Mouse (Mus musculus) mouse embryonic stem cell (cell line): ENCODE results near the gene Odaph.
"Not testable (repeated sequence)": the region's sequence is repeated elsewhere in the genome, so short reads cannot be mapped to it uniquely, and the experiment has no call there.

Experiments used
- in situ Hi-C, 2 experiments: fragments of 300-500 bp; cut with MboI; formaldehyde crosslinking; loops; 1 replicate in 1 of 2; 3 replicates in 1 of 2; pipeline ENCODE4 v1.14.3; 2019 to 2020; ENCODE audit warnings: low sequenced_read_pairs in 2 of 2, low pct_unique_long_range_greater_than_20kb in 1 of 2, mixed read lengths in 1 of 2; ENCODE audit not compliant: unreplicated experiment in 1 of 2

Gene Odaph

DNA sequence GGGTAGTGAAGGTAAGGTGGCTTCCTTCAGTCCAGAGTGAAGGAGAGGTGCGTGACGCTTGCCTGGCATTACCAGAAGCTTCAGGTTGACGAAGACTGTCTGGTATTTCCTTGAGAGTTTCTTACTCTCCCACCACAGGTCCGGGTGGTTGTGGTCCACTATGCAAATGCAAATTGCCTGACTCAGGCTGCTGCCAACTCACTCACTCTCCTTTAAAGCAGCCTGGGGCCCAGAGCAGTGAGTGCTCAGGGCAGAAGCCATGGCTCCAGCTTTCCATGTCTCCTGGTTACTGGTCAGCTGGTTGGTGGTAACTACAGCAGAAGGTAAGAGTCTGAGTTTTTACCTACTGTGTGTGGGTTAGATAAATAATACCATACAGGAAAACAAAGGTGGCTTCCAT lies at the start of gene Odaph:
Gene Odaph, plus strand, starts transcription at position 240 of the 400 bp plus-strand sequence.
- in situ Hi-C loops: loop anchor here in 1 of 2 experiments (25.0 kb wide), 1 partner anchor 1050 kb away; the partner anchor contains the start of gene Mthfd2l

- in situ Hi-C loops: not testable (repeated sequence)
Measured at GRCm38 (mm10) chr5:91945609-91946008, 41.7 kb upstream of the Odaph start.

DNA sequence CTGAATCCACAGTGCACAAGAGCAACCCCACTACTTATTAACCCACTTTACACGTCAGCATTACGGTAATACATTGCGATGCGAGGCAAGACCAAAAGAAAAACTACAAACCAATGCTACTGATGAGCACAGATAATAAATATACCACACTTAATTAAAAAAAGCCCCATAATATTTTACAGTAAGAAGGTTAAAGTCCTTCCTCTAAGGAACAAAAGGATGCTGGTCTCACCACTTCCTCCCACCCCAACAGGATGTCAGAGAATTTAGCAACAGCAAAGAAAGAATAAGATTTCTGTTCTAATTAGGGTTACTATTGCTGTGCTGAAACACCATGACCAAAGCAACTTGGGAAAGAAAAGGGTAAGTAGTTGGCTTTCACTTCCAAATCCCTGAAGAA lies 40.3 kb upstream of the Odaph start:
- in situ Hi-C loops: no loop called here

DNA sequence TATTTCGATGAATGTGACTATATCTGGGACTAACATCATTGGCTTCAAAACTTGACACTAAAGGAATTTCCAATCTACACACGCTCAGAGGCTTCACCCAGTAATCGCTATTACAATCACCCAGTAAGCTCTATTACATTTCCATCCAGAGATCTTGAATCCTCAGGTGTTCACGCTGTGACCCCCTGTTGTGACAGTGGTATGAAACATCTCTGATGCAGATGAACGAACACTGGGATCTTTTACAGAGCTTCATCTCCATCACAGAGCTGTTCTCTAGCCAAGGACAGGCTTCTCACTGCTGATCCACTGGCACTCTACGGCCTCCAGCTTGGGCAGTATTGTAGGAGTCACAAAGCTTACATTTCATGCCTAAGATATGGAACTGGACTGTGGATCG lies 37.8 kb upstream of the Odaph start:
- in situ Hi-C loops: no loop called here

- in situ Hi-C loops: no loop called here
Measured at GRCm38 (mm10) chr5:91951404-91951803, 35.9 kb upstream of the Odaph start.

GRCm38 (mm10) chr5:91956991-91957760 lies 30.1 kb upstream of the Odaph start:
- in situ Hi-C loops: no loop called here

DNA sequence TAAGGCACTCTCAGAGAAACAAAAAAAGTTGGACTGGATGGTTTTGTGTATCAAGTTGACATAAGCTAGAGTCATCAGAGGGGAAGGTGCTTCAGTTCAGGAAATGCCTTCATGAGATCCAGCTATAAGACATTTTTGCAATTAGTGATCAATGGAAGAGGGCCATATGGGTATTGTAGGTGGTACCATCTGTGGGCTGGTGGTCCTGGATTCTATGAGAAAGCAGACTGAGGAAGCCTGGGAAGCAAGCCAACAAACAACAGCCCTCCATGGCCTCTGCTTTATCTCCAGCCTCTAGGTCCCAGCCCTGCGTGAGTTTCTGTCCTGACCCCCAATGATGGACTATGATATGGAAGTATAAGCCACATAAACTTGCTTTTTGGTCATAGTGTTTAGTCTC lies 28.2 kb upstream of the Odaph start:
- in situ Hi-C loops: no loop called here

GRCm38 (mm10) chr5:91959986-91960385 lies 27.3 kb upstream of the Odaph start:
- in situ Hi-C loops: no loop called here

DNA sequence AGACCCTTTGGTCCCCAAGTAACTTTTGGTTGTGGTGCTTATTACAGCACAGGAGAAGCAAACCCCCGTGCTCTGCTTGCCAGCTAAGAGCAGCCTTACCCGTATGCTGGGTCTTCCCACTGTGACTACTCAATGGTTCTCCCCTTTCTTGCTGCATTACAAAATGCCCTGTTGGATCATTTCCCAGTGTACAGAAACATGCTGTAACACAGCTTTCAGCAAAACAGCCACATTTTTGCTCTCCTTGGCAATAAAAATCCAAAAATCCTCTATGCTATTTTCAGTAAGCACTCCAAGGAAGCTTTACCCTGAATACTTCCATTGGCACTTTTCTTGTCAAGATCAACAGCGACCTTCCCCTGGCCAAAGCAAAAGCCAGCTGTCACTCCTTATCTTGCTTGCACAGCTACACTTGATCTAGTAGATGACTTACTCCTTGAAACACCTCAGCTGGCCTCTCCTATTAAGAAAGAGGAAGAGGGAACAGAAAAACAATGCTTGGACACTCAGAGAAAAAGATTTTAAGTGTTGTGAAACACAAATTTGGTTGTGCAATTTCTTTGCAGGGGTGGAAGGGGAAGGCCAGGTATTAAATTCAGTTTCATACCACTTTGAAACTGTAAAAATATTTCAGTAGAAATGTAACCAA lies 26.5 kb upstream of the Odaph start:
- in situ Hi-C loops: no loop called here

DNA sequence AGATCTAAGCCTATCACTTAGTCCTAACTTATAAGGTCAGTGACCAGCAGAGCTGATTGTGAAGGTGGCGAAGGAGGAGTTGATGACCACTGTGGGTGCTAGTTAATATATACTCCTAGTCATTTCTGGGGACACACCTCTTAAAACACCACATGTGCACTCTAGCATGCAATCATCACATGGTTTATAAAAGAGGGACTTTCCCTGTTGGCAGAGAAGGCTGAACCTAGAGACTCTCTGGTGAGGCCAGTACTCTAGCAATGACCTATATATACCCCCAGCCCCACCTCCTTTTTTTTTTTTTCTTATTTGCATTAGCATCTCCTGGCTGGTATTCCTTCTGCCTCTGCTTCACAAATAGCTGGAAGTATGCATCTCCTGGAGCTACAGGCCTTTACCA lies 25.9 kb upstream of the Odaph start:
- in situ Hi-C loops: no loop called here

DNA sequence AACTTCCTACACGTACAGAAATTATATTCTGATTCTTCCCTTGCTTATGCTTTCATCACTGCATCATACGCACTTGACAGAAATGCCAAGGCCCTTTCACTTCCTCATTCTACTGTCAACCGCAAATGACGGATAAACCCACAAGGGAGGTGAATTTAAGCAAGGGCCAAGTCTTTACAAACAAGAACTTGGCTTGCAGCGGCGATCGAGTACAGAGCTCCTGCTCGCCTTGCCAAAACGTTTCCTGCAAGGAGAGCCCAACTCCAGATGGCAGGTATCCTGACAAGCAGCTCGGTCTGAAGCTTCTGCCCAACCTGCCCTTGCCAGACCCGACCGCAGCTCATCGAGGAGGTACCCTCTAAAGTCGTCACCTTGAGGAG lies 25.0 kb upstream of the Odaph start:
- in situ Hi-C loops: no loop called here

DNA sequence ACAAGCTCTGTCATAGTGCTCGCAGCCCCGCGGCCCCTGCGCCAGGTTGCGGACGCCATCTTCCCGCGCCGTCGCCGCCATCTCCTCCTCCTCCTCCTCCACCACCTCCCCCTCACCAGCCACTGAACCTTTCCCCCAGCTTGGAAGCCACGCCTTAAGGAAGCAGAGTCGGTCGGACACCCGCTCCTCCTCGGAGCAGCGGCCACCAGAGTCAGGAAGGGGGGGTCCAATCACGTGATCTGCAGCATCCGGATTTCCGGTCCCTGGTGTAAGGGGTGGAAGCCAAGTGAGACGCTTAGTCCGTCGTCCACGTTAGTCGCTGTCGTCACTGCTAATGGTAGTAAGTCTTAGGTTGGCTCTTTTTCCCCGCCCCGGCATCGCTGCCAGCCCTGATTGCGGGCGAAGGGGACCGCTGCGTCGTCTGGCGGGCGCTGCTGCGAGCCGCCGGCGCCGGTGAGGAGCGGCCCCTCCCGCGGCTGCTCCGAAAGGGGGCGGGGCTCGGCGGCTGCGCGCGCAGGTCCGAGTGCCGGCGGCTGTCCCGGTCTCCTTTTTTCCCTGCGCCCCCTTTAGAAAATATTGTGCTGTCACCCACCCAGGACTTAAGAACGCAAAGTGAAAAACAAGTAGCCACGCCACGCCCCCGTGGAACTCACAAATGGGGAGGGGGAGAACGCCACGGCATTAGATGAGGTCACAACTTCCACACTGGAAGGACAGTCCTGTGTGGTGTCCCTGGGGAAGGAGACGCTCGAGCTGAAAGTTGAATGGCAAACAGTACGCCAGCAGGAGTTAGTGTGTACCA lies 24.4 kb upstream of the Odaph start, which contains the start of gene Rchy1:
Gene Rchy1, minus strand, starts transcription at position 430 of the 802 bp plus-strand sequence.
- in situ Hi-C loops: no loop called here

GRCm38 (mm10) chr5:91972046-91972445 lies 15.2 kb upstream of the Odaph start:
- in situ Hi-C loops: no loop called here

- in situ Hi-C loops: no loop called here
Measured at GRCm38 (mm10) chr5:91974002-91974401, 13.3 kb upstream of the Odaph start.

DNA sequence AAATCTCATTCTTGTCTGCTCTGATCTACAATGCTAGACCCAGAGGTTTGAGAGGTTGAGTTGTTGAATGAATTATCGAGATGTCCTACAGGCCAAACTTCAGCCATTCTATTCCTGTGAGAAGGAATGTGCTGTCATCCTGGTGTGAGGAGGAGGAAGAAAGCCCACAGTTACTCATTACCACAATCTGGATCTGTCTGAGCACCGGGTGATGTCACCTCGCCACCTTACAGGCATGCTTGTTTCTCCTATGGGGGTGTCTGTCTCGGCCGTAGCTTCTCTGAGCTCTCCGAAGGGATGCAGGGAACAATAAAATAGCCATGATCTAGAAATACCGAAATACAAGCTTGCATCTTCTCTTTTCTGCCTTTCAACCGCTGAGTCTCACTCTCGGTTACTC lies 11.5 kb upstream of the Odaph start:
- in situ Hi-C loops: loop anchor here in 1 of 2 experiments (25.0 kb wide), 1 partner anchor 1038 kb away; the partner anchor contains the start of gene Mthfd2l

DNA sequence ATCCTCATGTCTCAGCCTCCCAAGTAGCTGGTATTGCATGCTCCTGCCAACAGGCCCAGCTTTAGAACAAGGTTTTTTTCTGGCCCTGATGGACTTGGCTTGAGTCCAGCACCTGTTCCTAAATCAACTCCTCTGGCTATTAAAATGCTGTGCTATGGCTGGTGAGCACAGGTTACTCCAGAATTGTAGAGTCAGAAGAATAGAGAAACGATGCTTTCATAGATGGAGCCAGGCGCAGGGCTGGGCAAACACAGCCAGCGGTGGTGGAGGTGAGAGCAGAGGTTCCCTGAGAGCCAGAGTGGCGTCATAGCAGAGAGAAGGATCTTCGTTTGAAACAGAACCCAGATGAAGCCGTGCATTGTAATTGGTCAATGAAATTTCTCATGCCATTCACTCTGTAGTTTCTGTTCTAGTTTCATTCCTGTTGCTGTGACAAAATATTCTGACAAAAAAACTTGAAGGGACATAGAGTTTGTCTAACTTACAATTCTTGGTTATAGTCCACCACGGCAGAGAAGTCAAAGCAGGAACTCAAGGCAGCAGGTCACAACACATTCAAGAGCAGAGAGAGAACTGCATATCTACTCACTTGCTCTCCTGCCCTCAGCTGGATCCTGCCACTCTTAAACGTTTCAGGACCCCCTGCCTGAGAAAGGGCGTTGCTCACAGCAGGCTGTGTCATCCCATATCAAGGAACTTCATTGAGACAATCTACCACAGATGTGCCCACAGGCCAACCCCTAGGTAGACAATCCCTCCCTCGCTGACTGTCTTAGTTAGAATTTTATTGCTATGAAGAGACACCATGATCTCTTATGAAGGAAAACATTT lies 10.5 kb upstream of the Odaph start:
- in situ Hi-C loops: loop anchor here in 1 of 2 experiments (25.0 kb wide), 1 partner anchor 1039 kb away; the partner anchor contains the start of gene Mthfd2l

- in situ Hi-C loops: loop anchor here in 1 of 2 experiments (25.0 kb wide), 1 partner anchor 1040 kb away; the partner anchor contains the start of gene Mthfd2l
Measured at GRCm38 (mm10) chr5:91977397-91977770, 9.9 kb upstream of the Odaph start.

- in situ Hi-C loops: loop anchor here in 1 of 2 experiments (25.0 kb wide), 1 partner anchor 1044 kb away; the partner anchor contains the start of gene Mthfd2l
Measured at GRCm38 (mm10) chr5:91981176-91981840, 6.0 kb upstream of the Odaph start.
